Mouse (Mus musculus): Measurements from ENCODE around the gene Drc3.

- TF ChIP-seq USF1 (IDR thresholded peaks at IDR 0.05; ENCODE audit: low read depth) (no peak), E2F4 (IDR thresholded peaks at IDR 0.05; ENCODE audit: insufficient read depth) (no peak), MAX (IDR thresholded peaks at IDR 0.05; ENCODE audit: low read depth) (no peak), POLR2A (IDR thresholded peaks at IDR 0.05; ENCODE audit: insufficient read length, low read depth) (no peak)
Observed at GRCm38 (mm10) chr11:60423006-60423405, 69.9 kb downstream of the Drc3 start.
